Mouse (Mus musculus) bone marrow, adult 2 months (tissue): ENCODE measurements around the gene Rdh13.

Experiments used
- CTCF ChIP-seq: fragments of 200-500 bp; IDR thresholded peaks from 2 replicates; pipeline ENCODE4 v1.5.1; 2011; ENCODE audit warnings: low read length, control low read depth; ENCODE audit not compliant: control insufficient read depth, insufficient read depth
- POLR2A ChIP-seq: fragments of 200-500 bp; IDR thresholded peaks from 2 replicates; pipeline ENCODE4 v1.6.1; 2011; ENCODE audit warnings: low read depth, mild to moderate bottlenecking, control low read depth, low read length, borderline replicate concordance; ENCODE audit not compliant: control insufficient read depth

- TF ChIP-seq CTCF (no peak), POLR2A (no peak)
Measured at GRCm38 (mm10) chr7:4482281-4482680, 36.8 kb upstream of the Rdh13 start.
